Mouse (Mus musculus) MEL (cell line): ENCODE data around the gene Mdc1. TPM values are rescaled to one million over a fixed set of nuclear protein-coding genes. Genes with fewer than 3 reads are reported as not detected.

Source experiments
- DNase-seq: peaks from one replicate; pipeline ENCODE4 v3.0.0; 2011; ENCODE audit warnings: low read depth, low spot score
- H3K27ac ChIP-seq: 2 replicates; pipeline ENCODE4 v1.5.1; 2012; ENCODE audit warnings: low read depth, mild to moderate bottlenecking, control low read depth, low read length, moderate library complexity; ENCODE audit not compliant: control insufficient read depth
- H3K27me3 ChIP-seq, 2 experiments: fragments of 150-350 bp in 1 of 2; sonication (generic) in 1 of 2; 2 replicates each; pipeline ENCODE4 v1.6.1; 2012; ENCODE audit warnings: low read length in 2 of 2, mild to moderate bottlenecking in 2 of 2, improper control_type of control experiment in 1 of 2, moderate library complexity in 1 of 2; ENCODE audit not compliant: insufficient read depth in 2 of 2, control insufficient read depth in 1 of 2
- H3K36me3 ChIP-seq, 2 experiments: 2 replicates each; pipeline ENCODE4 v1.6.1; 2012 to 2014; ENCODE audit warnings: low read length in 2 of 2, improper control_type of control experiment in 1 of 2, inconsistent platforms in 1 of 2, mild to moderate bottlenecking in 1 of 2; ENCODE audit not compliant: insufficient read depth in 2 of 2, control insufficient read depth in 1 of 2
- H3K4me1 ChIP-seq, 2 experiments: fragments of 150-350 bp in 1 of 2; sonication (generic) in 1 of 2; 2 replicates each; pipeline ENCODE4 v1.6.1; 2012; ENCODE audit warnings: low read length in 2 of 2, improper control_type of control experiment in 1 of 2, mild to moderate bottlenecking in 1 of 2; ENCODE audit not compliant: insufficient read depth in 2 of 2, control insufficient read depth in 1 of 2
- H3K4me3 ChIP-seq, 2 experiments: fragments of 150-350 bp in 1 of 2; sonication (generic) in 1 of 2; 2 replicates each; pipeline ENCODE4 v1.5.1; 2012; ENCODE audit warnings: low read depth in 2 of 2, low read length in 2 of 2, mild to moderate bottlenecking in 2 of 2, moderate library complexity in 2 of 2, control low read depth in 1 of 2, improper control_type of control experiment in 1 of 2; ENCODE audit not compliant: control insufficient read depth in 1 of 2, insufficient read depth in 1 of 2
- H3K79me2 ChIP-seq: 2 replicates; pipeline ENCODE4 v1.6.1; 2012; ENCODE audit warnings: mild to moderate bottlenecking, low read length, moderate library complexity; ENCODE audit not compliant: control insufficient read depth, poor library complexity, insufficient read depth
- H3K9ac ChIP-seq: 2 replicates; pipeline ENCODE4 v1.6.1; 2012; ENCODE audit warnings: low read depth, mild to moderate bottlenecking, control low read depth, low read length, moderate library complexity; ENCODE audit not compliant: control insufficient read depth, poor library complexity, severe bottlenecking
- H3K9me3 ChIP-seq: fragments of 150-350 bp; sonication (generic); replicated peaks from 2 replicates; pipeline ENCODE4 v1.6.1; 2012; ENCODE audit warnings: mild to moderate bottlenecking, low read length, improper control_type of control experiment, moderate library complexity; ENCODE audit not compliant: insufficient read depth
- CTCF ChIP-seq, 3 experiments: IDR thresholded peaks in 2 of 3; conservative IDR thresholded peaks in 1 of 3; 2 replicates each; pipeline ENCODE4 v1.5.1; 2011 to 2012; ENCODE audit warnings: low read length in 3 of 3, low read depth in 2 of 3, mild to moderate bottlenecking in 2 of 3, improper control_type of control experiment in 1 of 3, inconsistent platforms in 1 of 3, mixed read lengths in 1 of 3, moderate library complexity in 1 of 3; ENCODE audit not compliant: control insufficient read depth in 1 of 3, insufficient read depth in 1 of 3, poor library complexity in 1 of 3, severe bottlenecking in 1 of 3
- E2F4 ChIP-seq: IDR thresholded peaks from 2 replicates; pipeline ENCODE4 v1.6.1; 2011; ENCODE audit warnings: low read depth, low read length, improper control_type of control experiment, borderline replicate concordance
- MXI1 ChIP-seq: IDR thresholded peaks from 2 replicates; pipeline ENCODE4 v1.6.1; 2011; ENCODE audit warnings: mild to moderate bottlenecking, low read depth, low read length, improper control_type of control experiment
- MYC ChIP-seq: IDR thresholded peaks from 2 replicates; pipeline ENCODE4 v1.6.1; 2011; ENCODE audit warnings: low read depth, mild to moderate bottlenecking, low read length, improper control_type of control experiment, moderate library complexity
- RAD21 ChIP-seq: IDR thresholded peaks from 2 replicates; pipeline ENCODE4 v1.6.1; 2011; ENCODE audit warnings: mild to moderate bottlenecking, low read depth, low read length, improper control_type of control experiment
- SMC3 ChIP-seq: IDR thresholded peaks from 2 replicates; pipeline ENCODE4 v1.6.1; 2011; ENCODE audit warnings: low read depth, low read length, improper control_type of control experiment
- USF2 ChIP-seq, 2 experiments: IDR thresholded peaks; 2 replicates each; pipeline ENCODE4 v1.6.1; 2011 to 2012; ENCODE audit warnings: improper control_type of control experiment in 2 of 2, low read length in 2 of 2, borderline replicate concordance in 1 of 2, inconsistent platforms in 1 of 2, low read depth in 1 of 2, mild to moderate bottlenecking in 1 of 2; ENCODE audit not compliant: insufficient read depth in 1 of 2
- ZC3H11A ChIP-seq: IDR thresholded peaks from 2 replicates; pipeline ENCODE4 v1.6.1; 2012; ENCODE audit warnings: low read depth, mild to moderate bottlenecking, inconsistent platforms, low read length, improper control_type of control experiment
- ZNF384 ChIP-seq: IDR thresholded peaks from 2 replicates; pipeline ENCODE4 v1.6.1; 2012; ENCODE audit warnings: low read depth, mild to moderate bottlenecking, inconsistent platforms, low read length, improper control_type of control experiment
- polyA plus RNA-seq, 2 experiments: library from polyadenylated mRNA; stranded (reverse) in 1 of 2; unstranded in 1 of 2; fragments of >175 nt in 1 of 2; fragments of >200 nt in 1 of 2; gene quantifications; 2 replicates each; pipeline versions ENCODE4 v1.2.1 to v1.2.4; 2012; ENCODE audit warnings: low replicate concordance in 2 of 2, low read depth in 1 of 2; ENCODE audit not compliant: insufficient read length in 2 of 2, insufficient read depth in 1 of 2, missing spikeins in 1 of 2
- total RNA-seq: library from RNA; depleted of rRNA; stranded (reverse); fragments of 300-350 nt; gene quantifications from 2 replicates; pipeline ENCODE4 v1.2.3, GENCODE M21; 2012; rRNA removed

The Mdc1 gene
- total and polyA plus RNA-seq, 3 experiments = 15.0 to 77.9 (median 46.6) TPM

- peaks cover 0 to 11% of the 10 kb centered on the region in 2 experiments; a peak in 2 of 4 replicates for H3K4me1 ChIP-seq
Observed at GRCm38 (mm10) chr17:35907609-35908008, 66.3 kb downstream of the Mdc1 start.

More at GRCm38 (mm10) chr17:35907609-35908008, 66.3 kb downstream of the Mdc1 start:
- H3K4me3 ChIP-seq = no peak overlapping the region
- no peak overlapping the region for H3K27ac ChIP-seq
- no peak overlapping the region for H3K9ac ChIP-seq
- TF ChIP-seq MXI1 (peak; percentile 50), RAD21 (peak; percentile 63), E2F4 (no peak), USF2 (IDR thresholded peaks at IDR 0.05; ENCODE audit: borderline replicate concordance in 1 of 2, insufficient read depth in 1 of 2, low read depth in 1 of 2, low read length in 2 of 2) (no peak), ZC3H11A (peak; percentile 68), ZNF384 (peak; percentile 83), SMC3 (peak; percentile 64), MYC (peak; percentile 75), CTCF (IDR thresholded peaks at IDR 0.05 in 2 of 3, conservative IDR thresholded peaks at IDR 0.05 in 1 of 3; ENCODE audit: control insufficient read depth in 1 of 3, insufficient read depth in 1 of 3, low read depth in 2 of 3, low read length in 3 of 3, poor library complexity in 1 of 3, severe bottlenecking in 1 of 3) (peak; percentile 21 to 56 (median 24); a peak in 3 of 6 replicates)
- TF ChIP-seq, all 39 proteins: peak for 7
- H3K27me3 ChIP-seq = no peaks in the 10 kb centered on the region
- peaks cover 1 to 9% of the 10 kb centered on the region in 2 experiments for H3K36me3 ChIP-seq
- peak; percentile 48 for DNase-seq
- H3K9me3 ChIP-seq = no peaks in the 10 kb centered on the region
- peaks cover 6% of the 10 kb centered on the region for H3K79me2 ChIP-seq

Other genes starting within 250 kb of the Mdc1 start
- not detected in 2 replicates for gene Sfta2, start 240.0 kb upstream of the Mdc1 start, total RNA-seq
- gene Sfta2, start 240.0 kb upstream of the Mdc1 start, polyA plus RNA-seq = not detected
- not detected in 2 replicates for gene Gm9573, start 214.9 kb upstream of the Mdc1 start, total RNA-seq
- not detected for gene Gm9573, start 214.9 kb upstream of the Mdc1 start, polyA plus RNA-seq
- 0.04 and 0.13 TPM in 2 replicates for gene Mucl3, start 197.8 kb upstream of the Mdc1 start, total RNA-seq
- under 1 TPM in 1 of 2 experiments, not detected in 1; 0.11 TPM for gene Mucl3, start 197.8 kb upstream of the Mdc1 start, polyA plus RNA-seq
- gene Vars2, start 173.9 kb upstream of the Mdc1 start, total RNA-seq = 21.8 and 24.0 TPM in 2 replicates
- gene Vars2, start 173.9 kb upstream of the Mdc1 start, polyA plus RNA-seq = 10 to 100 TPM in 1 of 2 experiments, not detected in 1; 34.0 TPM
- 68.1 and 76.3 TPM in 2 replicates for gene Gtf2h4, start 167.8 kb upstream of the Mdc1 start, total RNA-seq
- gene Gtf2h4, start 167.8 kb upstream of the Mdc1 start, polyA plus RNA-seq = 10 to 100 TPM in 1 of 2 experiments, not detected in 1; 97.6 TPM
- gene Ddr1, start 136.9 kb upstream of the Mdc1 start, total RNA-seq = 2.6 TPM in 2 replicates
- 1 to 10 TPM in 1 of 2 experiments, not detected in 1; 7.9 TPM for gene Ddr1, start 136.9 kb upstream of the Mdc1 start, polyA plus RNA-seq
- 5.5 and 8.4 TPM in 2 replicates for gene Ier3, start 19.8 kb upstream of the Mdc1 start, total RNA-seq
- 10 to 100 TPM in 1 of 2 experiments, not detected in 1; 12.2 TPM for gene Ier3, start 19.8 kb upstream of the Mdc1 start, polyA plus RNA-seq
- gene Flot1, start 18.3 kb upstream of the Mdc1 start, total RNA-seq = 38.1 and 39.5 TPM in 2 replicates
- 10 to 100 TPM in 1 of 2 experiments, not detected in 1; 64.1 TPM for gene Flot1, start 18.3 kb upstream of the Mdc1 start, polyA plus RNA-seq
- 1,137 and 1,211 TPM in 2 replicates for gene Tubb5, start 3.2 kb upstream of the Mdc1 start, total RNA-seq
- gene Tubb5, start 3.2 kb upstream of the Mdc1 start, polyA plus RNA-seq = 1,000 to 10,000 TPM; 1,040 to 1,575 TPM
- 11.1 and 13.7 TPM in 2 replicates for gene Nrm, start 19.8 kb downstream of the Mdc1 start, total RNA-seq
- gene Nrm, start 19.8 kb downstream of the Mdc1 start, polyA plus RNA-seq = 10 to 100 TPM in 1 of 2 experiments, not detected in 1; 49.9 TPM
- gene Ppp1r18, start 24.1 kb downstream of the Mdc1 start, total RNA-seq = 10.1 and 12.7 TPM in 2 replicates
- 10 to 100 TPM in 1 of 2 experiments, not detected in 1; 36.2 TPM for gene Ppp1r18, start 24.1 kb downstream of the Mdc1 start, polyA plus RNA-seq
- gene Dhx16, start 38.3 kb downstream of the Mdc1 start, total RNA-seq = 75.4 and 79.2 TPM in 2 replicates
- 100 to 1,000 TPM in 1 of 2 experiments, not detected in 1; 101 TPM for gene Dhx16, start 38.3 kb downstream of the Mdc1 start, polyA plus RNA-seq
- gene 2310061I04Rik, start 55.9 kb downstream of the Mdc1 start, total RNA-seq = 10.9 and 11.4 TPM in 2 replicates
- 100 to 1,000 TPM in 1 of 2 experiments, not detected in 1; 106 TPM for gene 2310061I04Rik, start 55.9 kb downstream of the Mdc1 start, polyA plus RNA-seq
- gene Atat1, start 68.6 kb downstream of the Mdc1 start, total RNA-seq = 4.4 and 4.6 TPM in 2 replicates
- 10 to 100 TPM in 1 of 2 experiments, not detected in 1; 14.4 TPM for gene Atat1, start 68.6 kb downstream of the Mdc1 start, polyA plus RNA-seq
- gene Mrps18b, start 74.9 kb downstream of the Mdc1 start, total RNA-seq = 149 and 179 TPM in 2 replicates
- gene Mrps18b, start 74.9 kb downstream of the Mdc1 start, polyA plus RNA-seq = 100 to 1,000 TPM in 1 of 2 experiments, not detected in 1; 239 TPM
- 24.2 and 25.3 TPM in 2 replicates for gene Ppp1r10, start 74.9 kb downstream of the Mdc1 start, total RNA-seq
- gene Ppp1r10, start 74.9 kb downstream of the Mdc1 start, polyA plus RNA-seq = 10 to 100 TPM in 1 of 2 experiments, not detected in 1; 61.4 TPM
- 137 and 142 TPM in 2 replicates for gene Abcf1, start 128.2 kb downstream of the Mdc1 start, total RNA-seq
- 100 to 1,000 TPM in 1 of 2 experiments, not detected in 1; 312 TPM for gene Abcf1, start 128.2 kb downstream of the Mdc1 start, polyA plus RNA-seq
- 50.7 and 57.1 TPM in 2 replicates for gene Gnl1, start 138.3 kb downstream of the Mdc1 start, total RNA-seq
- gene Gnl1, start 138.3 kb downstream of the Mdc1 start, polyA plus RNA-seq = 10 to 100 TPM in 1 of 2 experiments, not detected in 1; 98.5 TPM
- gene Prr3, start 138.7 kb downstream of the Mdc1 start, total RNA-seq = 12.2 and 13.8 TPM in 2 replicates
- 10 to 100 TPM in 1 of 2 experiments, not detected in 1; 48.1 TPM for gene Prr3, start 138.7 kb downstream of the Mdc1 start, polyA plus RNA-seq
- gene H2-T24, start 179.0 kb downstream of the Mdc1 start, total RNA-seq = 25.4 and 25.9 TPM in 2 replicates
- 10 to 100 TPM in 1 of 2 experiments, not detected in 1; 14.1 TPM for gene H2-T24, start 179.0 kb downstream of the Mdc1 start, polyA plus RNA-seq
- gene H2-T23, start 191.3 kb downstream of the Mdc1 start, total RNA-seq = 18.3 and 20.3 TPM in 2 replicates
- gene H2-T23, start 191.3 kb downstream of the Mdc1 start, polyA plus RNA-seq = 10 to 100 TPM in 1 of 2 experiments, not detected in 1; 12.2 TPM
- gene H2-T22, start 201.2 kb downstream of the Mdc1 start, total RNA-seq = 22.5 and 27.0 TPM in 2 replicates
- 10 to 100 TPM in 1 of 2 experiments, not detected in 1; 45.5 TPM for gene H2-T22, start 201.2 kb downstream of the Mdc1 start, polyA plus RNA-seq
- gene Gm6034, start 201.4 kb downstream of the Mdc1 start, total RNA-seq = not detected in 2 replicates
- gene Gm6034, start 201.4 kb downstream of the Mdc1 start, polyA plus RNA-seq = under 1 TPM in 1 of 2 experiments, not detected in 1; 0.11 TPM
- 5.8 and 6.4 TPM in 2 replicates for gene Gm11127, start 216.9 kb downstream of the Mdc1 start, total RNA-seq
- 1 to 10 TPM in 1 of 2 experiments, not detected in 1; 1.5 TPM for gene Gm11127, start 216.9 kb downstream of the Mdc1 start, polyA plus RNA-seq